Mouse (Mus musculus): Measurements from ENCODE around the gene 4933406M09Rik. TPM values are rescaled to one million over a fixed set of nuclear protein-coding genes. Genes with fewer than 3 reads are reported as not detected.

4933406M09Rik gene
- polyA plus RNA-seq, 1 experiment: not detected

DNA sequence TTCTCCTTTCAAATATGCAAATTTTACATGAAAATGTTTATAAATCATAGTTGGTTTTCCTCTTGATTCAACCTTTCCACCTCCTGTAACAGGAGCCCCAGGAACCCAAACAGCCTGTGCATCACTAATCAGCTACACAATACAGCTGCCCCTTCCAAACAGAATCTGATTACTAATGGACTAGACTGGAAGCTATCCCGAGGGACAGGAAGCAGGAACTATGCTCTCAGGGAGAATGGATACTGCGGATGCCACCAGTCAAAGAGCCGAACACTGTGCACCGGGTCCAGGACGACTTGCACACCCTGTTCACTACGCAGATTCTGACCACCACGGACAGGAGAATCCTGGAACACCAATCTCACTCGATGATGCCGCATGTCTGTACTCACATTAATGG lies 37.9 kb upstream of the 4933406M09Rik start:
- H3K9ac ChIP-seq (ENCODE audit: low read depth, poor library complexity, severe bottlenecking): no peak overlapping the region
- TF ChIP-seq POLR2A (IDR thresholded peaks at IDR 0.05; ENCODE audit: insufficient read depth, low read length): no peak
- TF ChIP-seq CTCF (IDR thresholded peaks at IDR 0.05; ENCODE audit: low read depth, low read length): no peak
- no peak for TF ChIP-seq EP300 (IDR thresholded peaks at IDR 0.05; ENCODE audit: insufficient read depth, low read depth, low read length)
- no peaks in the 10 kb centered on the region for H3K9me3 ChIP-seq (replicated peaks; ENCODE audit: control insufficient read depth, insufficient read depth, low read length, poor library complexity, severe bottlenecking)
- H3K27ac ChIP-seq (ENCODE audit: insufficient read depth, low read length): no peak overlapping the region
- no peak overlapping the region for H3K4me3 ChIP-seq (ENCODE audit: low read depth, low read length)
- H3K27me3 ChIP-seq (ENCODE audit: control insufficient read depth, insufficient read depth, low read length, poor library complexity, severe bottlenecking): no peaks in the 10 kb centered on the region
- H3K4me1 ChIP-seq (ENCODE audit: control insufficient read depth, insufficient read depth, low read length): no peaks in the 10 kb centered on the region
- peaks cover 51% of the 10 kb centered on the region for H3K36me3 ChIP-seq (ENCODE audit: control insufficient read depth, insufficient read depth, low read length, poor library complexity, severe bottlenecking)

DNA sequence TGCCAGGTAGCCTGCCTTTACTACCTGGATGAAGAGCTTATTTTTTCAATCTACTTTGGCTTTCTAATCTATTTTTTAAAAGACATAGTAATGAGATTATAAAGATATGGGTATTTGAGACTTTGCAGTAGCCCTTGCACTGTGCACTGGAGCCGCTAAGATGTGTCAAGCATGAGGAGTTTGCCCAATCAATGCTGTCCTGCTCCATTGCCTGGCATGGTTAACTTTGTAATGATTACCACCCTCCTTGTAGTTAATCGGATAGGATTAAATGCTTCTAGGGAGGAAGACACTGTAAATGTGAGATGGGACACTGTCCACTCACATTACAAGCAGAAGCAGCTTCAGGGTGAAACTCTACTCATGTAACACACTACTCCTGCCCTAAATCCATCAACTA lies 32.4 kb upstream of the 4933406M09Rik start:
- Histone ChIP-seq H3K9me3 (replicated peaks; ENCODE audit: control insufficient read depth, insufficient read depth, low read length, poor library complexity, severe bottlenecking) (no peaks in the 10 kb centered on the region), H3K27ac (ENCODE audit: insufficient read depth, low read length) (no peak overlapping the region), H3K4me3 (ENCODE audit: low read depth, low read length) (no peak overlapping the region), H3K36me3 (ENCODE audit: control insufficient read depth, insufficient read depth, low read length, poor library complexity, severe bottlenecking) (peaks cover 80% of the 10 kb centered on the region), H3K9ac (ENCODE audit: low read depth, poor library complexity, severe bottlenecking) (no peak overlapping the region), H3K27me3 (ENCODE audit: control insufficient read depth, insufficient read depth, low read length, poor library complexity, severe bottlenecking) (no peaks in the 10 kb centered on the region), H3K4me1 (ENCODE audit: control insufficient read depth, insufficient read depth, low read length) (no peaks in the 10 kb centered on the region)
- TF ChIP-seq EP300 (IDR thresholded peaks at IDR 0.05; ENCODE audit: insufficient read depth, low read depth, low read length) (no peak), CTCF (IDR thresholded peaks at IDR 0.05; ENCODE audit: low read depth, low read length) (no peak), POLR2A (IDR thresholded peaks at IDR 0.05; ENCODE audit: insufficient read depth, low read length) (no peak)

DNA sequence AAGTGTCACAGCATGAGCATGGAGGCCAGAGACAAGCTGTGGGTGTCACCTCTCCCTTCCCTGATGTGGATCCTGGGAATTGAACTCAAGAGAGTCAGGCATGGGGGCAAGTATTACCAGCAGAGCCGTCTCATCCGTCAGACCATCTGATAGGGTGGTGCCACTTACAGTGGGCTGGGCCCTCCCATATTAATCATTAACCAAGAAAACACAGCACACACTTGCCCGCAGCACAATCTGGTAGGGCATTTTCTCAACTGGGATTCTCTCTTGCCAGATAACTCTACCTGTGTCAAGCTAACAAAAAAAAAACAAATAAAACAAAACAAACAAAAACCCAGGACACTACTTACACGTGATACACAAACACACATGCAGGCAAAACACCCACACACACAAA lies 28.3 kb upstream of the 4933406M09Rik start:
- peaks cover 69% of the 10 kb centered on the region for H3K36me3 ChIP-seq (ENCODE audit: control insufficient read depth, insufficient read depth, low read length, poor library complexity, severe bottlenecking)

DNA sequence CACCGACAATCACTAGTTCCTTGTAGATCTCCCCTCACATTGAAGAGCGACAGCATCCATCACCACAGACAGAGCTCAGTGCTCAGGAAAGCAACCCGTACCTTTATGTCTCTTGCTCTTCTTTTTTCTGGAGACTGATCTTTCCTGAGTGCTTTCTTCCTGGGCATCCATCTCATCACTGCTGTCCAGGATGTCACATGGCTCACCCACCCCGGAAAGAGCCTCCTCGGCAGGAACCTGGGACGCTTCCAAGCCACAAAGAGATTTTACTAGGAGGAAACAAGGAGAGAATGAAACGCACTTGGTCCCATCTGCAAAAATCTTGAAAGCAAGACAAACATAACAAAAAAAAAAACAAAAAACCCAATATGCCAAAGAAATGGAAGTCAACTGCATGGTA lies 25.1 kb upstream of the 4933406M09Rik start:
- H3K27me3 ChIP-seq (ENCODE audit: control insufficient read depth, insufficient read depth, low read length, poor library complexity, severe bottlenecking): no peaks in the 10 kb centered on the region
- TF ChIP-seq POLR2A (IDR thresholded peaks at IDR 0.05; ENCODE audit: insufficient read depth, low read length): no peak
- TF ChIP-seq EP300 (IDR thresholded peaks at IDR 0.05; ENCODE audit: insufficient read depth, low read depth, low read length): no peak
- no peak for TF ChIP-seq CTCF (IDR thresholded peaks at IDR 0.05; ENCODE audit: low read depth, low read length)
- no peak overlapping the region for H3K27ac ChIP-seq (ENCODE audit: insufficient read depth, low read length)
- H3K4me3 ChIP-seq (ENCODE audit: low read depth, low read length): 0 out of 2 replicates have a peak overlapping the region, but pooled peaks have one; percentile 23
- no peaks in the 10 kb centered on the region for H3K9me3 ChIP-seq (replicated peaks; ENCODE audit: control insufficient read depth, insufficient read depth, low read length, poor library complexity, severe bottlenecking)
- H3K36me3 ChIP-seq (ENCODE audit: control insufficient read depth, insufficient read depth, low read length, poor library complexity, severe bottlenecking): peaks cover 42% of the 10 kb centered on the region
- no peaks in the 10 kb centered on the region for H3K4me1 ChIP-seq (ENCODE audit: control insufficient read depth, insufficient read depth, low read length)
- H3K9ac ChIP-seq (ENCODE audit: low read depth, poor library complexity, severe bottlenecking): peak overlapping the region; percentile 95

More for the DNA sequence above, 28.3 kb upstream of the 4933406M09Rik start:
- Histone ChIP-seq H3K27me3 (ENCODE audit: control insufficient read depth, insufficient read depth, low read length, poor library complexity, severe bottlenecking) (no peaks in the 10 kb centered on the region), H3K27ac (ENCODE audit: insufficient read depth, low read length) (no peak overlapping the region), H3K4me1 (ENCODE audit: control insufficient read depth, insufficient read depth, low read length) (no peaks in the 10 kb centered on the region), H3K9me3 (replicated peaks; ENCODE audit: control insufficient read depth, insufficient read depth, low read length, poor library complexity, severe bottlenecking) (no peaks in the 10 kb centered on the region), H3K9ac (ENCODE audit: low read depth, poor library complexity, severe bottlenecking) (no peak overlapping the region), H3K4me3 (ENCODE audit: low read depth, low read length) (no peak overlapping the region)
- TF ChIP-seq CTCF (IDR thresholded peaks at IDR 0.05; ENCODE audit: low read depth, low read length) (no peak), EP300 (IDR thresholded peaks at IDR 0.05; ENCODE audit: insufficient read depth, low read depth, low read length) (no peak), POLR2A (IDR thresholded peaks at IDR 0.05; ENCODE audit: insufficient read depth, low read length) (no peak)

DNA sequence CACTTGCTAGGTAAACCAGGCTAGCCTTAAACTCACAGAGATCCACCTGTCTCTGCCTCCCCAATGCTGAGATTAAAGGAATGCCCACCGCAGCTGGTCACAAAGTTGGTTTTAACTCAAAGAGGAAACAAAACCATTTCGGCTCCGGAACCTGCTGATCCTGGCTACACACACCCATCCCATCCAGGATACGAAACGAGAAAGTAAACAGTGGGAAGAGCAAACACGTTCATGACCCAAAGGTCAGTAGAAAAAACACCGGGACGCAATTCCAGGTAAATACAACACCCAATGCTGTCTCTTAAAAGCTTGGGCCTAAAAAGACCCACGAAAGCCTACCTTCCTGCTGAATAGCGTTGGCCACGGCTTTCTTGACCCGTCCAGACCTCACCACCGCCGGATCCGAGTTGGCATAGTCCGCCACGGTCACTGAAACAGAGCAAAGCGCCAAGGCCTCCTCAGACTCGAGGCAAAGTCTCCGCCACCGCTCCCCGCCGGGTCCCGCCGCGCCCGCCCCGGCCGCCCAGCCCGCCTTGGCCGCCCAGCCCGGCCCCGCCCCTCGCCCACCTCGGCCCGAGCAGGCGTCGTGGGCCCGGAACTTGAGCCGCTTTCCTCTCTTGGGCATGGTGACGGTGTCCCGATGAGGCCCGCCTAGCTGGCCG lies 24.4 kb upstream of the 4933406M09Rik start:
- H3K27me3 ChIP-seq (ENCODE audit: control insufficient read depth, insufficient read depth, low read length, poor library complexity, severe bottlenecking): no peaks in the 10 kb centered on the region
- H3K4me1 ChIP-seq (ENCODE audit: control insufficient read depth, insufficient read depth, low read length): no peaks in the 10 kb centered on the region
- TF ChIP-seq EP300 (IDR thresholded peaks at IDR 0.05; ENCODE audit: insufficient read depth, low read depth, low read length) (no peak), POLR2A (IDR thresholded peaks at IDR 0.05; ENCODE audit: insufficient read depth, low read length) (no peak), CTCF (IDR thresholded peaks at IDR 0.05; ENCODE audit: low read depth, low read length) (no peak)
- peak overlapping the region; percentile 95 for H3K9ac ChIP-seq (ENCODE audit: low read depth, poor library complexity, severe bottlenecking)
- H3K27ac ChIP-seq (ENCODE audit: insufficient read depth, low read length): peak overlapping the region; percentile 48; the same call in 1 of the 2 replicates
- peaks cover 35% of the 10 kb centered on the region for H3K36me3 ChIP-seq (ENCODE audit: control insufficient read depth, insufficient read depth, low read length, poor library complexity, severe bottlenecking)
- peak overlapping the region; percentile 100 for H3K4me3 ChIP-seq (ENCODE audit: low read depth, low read length)
- H3K9me3 ChIP-seq (replicated peaks; ENCODE audit: control insufficient read depth, insufficient read depth, low read length, poor library complexity, severe bottlenecking): no peaks in the 10 kb centered on the region

DNA sequence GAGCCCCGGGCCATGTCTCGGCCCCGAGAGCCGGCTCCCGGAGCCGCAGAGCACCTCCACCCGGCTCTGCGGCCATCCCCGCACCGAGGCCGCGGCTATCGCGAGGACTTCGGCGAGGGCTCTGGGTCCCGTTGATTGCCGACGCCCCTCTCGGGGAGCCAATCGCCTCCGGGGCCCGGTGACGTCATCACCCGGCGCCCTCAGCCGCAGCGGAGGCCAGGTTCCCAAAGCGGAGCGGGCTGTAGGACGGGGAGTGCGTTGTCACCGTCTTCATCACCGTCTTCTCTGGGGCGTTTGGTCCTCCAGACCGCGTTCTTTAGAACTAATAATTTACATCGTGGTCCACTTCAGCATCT lies 23.9 kb upstream of the 4933406M09Rik start, which contains the start of gene Tmem183a:
TSS of gene Tmem183a (minus strand) at position 123 of the 356 bp plus-strand sequence.
- peak within 1 kb of the TSS; percentile 100 for H3K4me3 ChIP-seq (ENCODE audit: low read depth, low read length)
- TF ChIP-seq CTCF (IDR thresholded peaks at IDR 0.05; ENCODE audit: low read depth, low read length) (no peak), POLR2A (IDR thresholded peaks at IDR 0.05; ENCODE audit: insufficient read depth, low read length) (peak; percentile 85)
- H3K9ac ChIP-seq (ENCODE audit: low read depth, poor library complexity, severe bottlenecking): peak within 1 kb of the TSS; percentile 95
- peaks cover 34% of the 10 kb centered on the region for H3K36me3 ChIP-seq (ENCODE audit: control insufficient read depth, insufficient read depth, low read length, poor library complexity, severe bottlenecking)
- H3K27ac ChIP-seq (ENCODE audit: insufficient read depth, low read length): peak within 1 kb of the TSS; percentile 51
- H3K4me1 ChIP-seq (ENCODE audit: control insufficient read depth, insufficient read depth, low read length): no peaks in the 10 kb centered on the region
- no peaks in the 10 kb centered on the region for H3K9me3 ChIP-seq (replicated peaks; ENCODE audit: control insufficient read depth, insufficient read depth, low read length, poor library complexity, severe bottlenecking)
- no peaks in the 10 kb centered on the region for H3K27me3 ChIP-seq (ENCODE audit: control insufficient read depth, insufficient read depth, low read length, poor library complexity, severe bottlenecking)

All from ES-Bruce4 (cell line).